Mouse (Mus musculus): ENCODE data around the gene Vps8. TPM values are rescaled to one million over a fixed set of nuclear protein-coding genes. Genes with fewer than 3 reads are reported as not detected.

Vps8 gene
- polyA plus RNA-seq (2012; rRNA removed), result 24.4 and 25.5 TPM in 2 replicates

DNA sequence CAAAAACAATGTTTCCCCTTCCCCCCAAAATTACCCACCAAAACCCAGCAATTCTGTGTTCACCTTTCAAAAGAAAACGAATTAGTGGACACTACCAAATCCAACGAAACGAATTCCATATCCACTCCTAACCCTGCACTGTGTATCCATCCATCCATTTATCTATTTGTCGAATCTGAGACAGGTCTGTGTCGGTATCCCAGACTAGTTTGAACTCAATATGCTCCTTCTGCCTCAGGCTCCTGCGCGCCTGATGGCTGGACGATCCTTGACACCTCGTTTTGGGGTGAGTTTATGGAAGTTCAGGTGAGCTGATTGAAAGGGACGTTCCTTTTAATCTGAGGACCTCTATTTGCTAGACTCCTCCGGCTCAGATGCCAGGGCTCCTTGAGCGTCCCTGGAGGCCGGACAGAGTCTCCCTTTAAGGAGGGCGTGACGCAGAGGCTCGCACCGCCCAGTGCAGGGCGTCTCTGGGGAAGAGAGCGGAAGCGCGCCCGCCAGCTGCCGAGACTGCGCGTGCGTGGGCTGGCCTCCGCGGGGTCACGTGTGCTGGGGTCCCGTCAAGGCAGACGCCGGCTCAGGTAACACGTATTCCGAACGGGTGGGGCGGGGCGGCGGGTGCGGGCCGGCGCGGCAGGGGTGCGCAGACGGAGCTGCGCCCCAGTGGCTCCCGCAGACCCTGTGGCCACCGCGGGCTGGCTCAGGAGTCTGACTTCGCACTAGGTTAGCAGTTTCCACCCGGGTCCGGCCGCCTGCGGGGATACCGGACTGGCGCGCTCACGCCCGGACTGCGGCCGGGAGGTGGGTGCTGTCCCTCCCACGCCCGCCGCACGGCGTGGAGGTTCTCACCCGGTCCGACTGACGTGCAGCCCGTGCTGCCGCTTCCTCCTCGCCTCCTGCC, at the start of gene Vps8:
TSS of gene Vps8 (plus strand) at position 474 of the 901 bp plus-strand sequence.

Other genes starting within 250 kb of the Vps8 start
- 15.9 and 17.3 TPM in 2 replicates for gene Ephb3, start 218.4 kb upstream of the Vps8 start, polyA plus RNA-seq (2012; rRNA removed)